Mouse (Mus musculus): Measurements from ENCODE around the gene Evpl. TPM values are rescaled to one million over a fixed set of nuclear protein-coding genes. Genes with fewer than 3 reads are reported as not detected.

Evpl gene
- polyA plus RNA-seq, 1 experiment from 2014 or later, result 5.0 TPM

DNA sequence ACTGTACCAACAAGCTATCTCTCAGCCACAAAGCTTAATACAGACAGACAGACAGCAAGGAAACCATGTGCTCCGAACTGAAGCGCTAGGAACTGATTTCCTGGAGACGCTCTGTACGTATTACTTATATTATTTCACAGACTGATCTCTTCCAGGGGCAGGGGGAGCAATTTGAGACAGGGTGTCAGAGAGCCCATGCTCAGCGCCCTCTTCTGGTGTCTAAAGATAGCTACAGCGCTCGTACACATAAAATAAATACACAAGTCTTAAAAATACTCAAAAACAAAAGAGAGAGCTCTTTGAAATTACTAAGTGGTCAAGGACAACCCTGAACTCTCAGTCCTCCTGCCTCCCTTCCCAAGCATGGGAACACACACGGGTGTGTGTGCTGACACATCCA, 29.8 kb upstream of the Evpl start:
- Histone ChIP-seq H3K36me3 (ENCODE audit: control insufficient read depth, insufficient read depth, low read length) (peaks cover 78% of the 10 kb centered on the region), H3K4me3 (ENCODE audit: low read depth, low read length) (no peak overlapping the region), H3K27ac (ENCODE audit: low read length) (no peak overlapping the region), H3K27me3 (ENCODE audit: control insufficient read depth, insufficient read depth, low read length) (no peaks in the 10 kb centered on the region), H3K9ac (replicated peaks; ENCODE audit: low read depth, low read length) (no peak overlapping the region), H3K9me3 (ENCODE audit: control insufficient read depth, low read depth, low read length) (no peaks in the 10 kb centered on the region), H3K4me2 (replicated peaks; ENCODE audit: low read depth, low read length) (no peak overlapping the region), H3K4me1 (ENCODE audit: control insufficient read depth, insufficient read depth, low read length) (peaks cover 5% of the 10 kb centered on the region)
- ATAC-seq (ENCODE audit: insufficient number of reproducible peaks, insufficient read depth, low FRiP score, low read depth), result no peak
- 83% methylated on average over 8 of the region's 8 CpGs for WGBS

GRCm38 (mm10) chr11:116265850-116266249, 28.0 kb upstream of the Evpl start:
- H3K27me3 ChIP-seq (ENCODE audit: control insufficient read depth, insufficient read depth, low read length), result no peaks in the 10 kb centered on the region
- ATAC-seq (ENCODE audit: insufficient number of reproducible peaks, insufficient read depth, low FRiP score, low read depth), result no peak
- no peak overlapping the region for H3K4me3 ChIP-seq (ENCODE audit: low read depth, low read length)
- H3K9ac ChIP-seq (replicated peaks; ENCODE audit: low read depth, low read length), result no peak overlapping the region
- H3K4me1 ChIP-seq (ENCODE audit: control insufficient read depth, insufficient read depth, low read length), result no peaks in the 10 kb centered on the region
- 81% methylated on average over 4 of the region's 4 CpGs for WGBS
- H3K4me2 ChIP-seq (replicated peaks; ENCODE audit: low read depth, low read length), result no peak overlapping the region
- peaks cover 89% of the 10 kb centered on the region for H3K36me3 ChIP-seq (ENCODE audit: control insufficient read depth, insufficient read depth, low read length)
- no peaks in the 10 kb centered on the region for H3K9me3 ChIP-seq (ENCODE audit: control insufficient read depth, low read depth, low read length)
- no peak overlapping the region for H3K27ac ChIP-seq (ENCODE audit: low read length)

DNA sequence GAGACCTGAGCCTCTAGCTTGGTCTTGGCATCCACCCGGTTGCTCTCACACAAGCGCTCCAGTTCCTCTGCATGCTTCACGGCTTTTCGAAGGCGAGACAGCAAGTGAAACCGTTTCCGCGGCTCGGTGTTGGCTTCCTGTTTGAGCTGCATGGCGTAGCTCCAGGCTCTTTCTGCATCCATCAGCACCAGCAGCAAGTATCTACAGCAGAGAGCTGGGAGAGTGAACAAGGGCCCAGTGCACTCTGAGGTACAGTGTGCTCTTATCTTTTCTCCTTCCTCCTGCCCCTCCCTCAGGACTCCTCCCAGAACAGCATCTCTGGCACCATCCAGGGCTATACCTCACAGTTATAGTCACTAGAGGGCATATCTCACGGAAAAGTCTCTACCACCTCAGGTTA, 27.5 kb upstream of the Evpl start:
- no peaks in the 10 kb centered on the region for H3K9me3 ChIP-seq (ENCODE audit: control insufficient read depth, low read depth, low read length)
- H3K9ac ChIP-seq (replicated peaks; ENCODE audit: low read depth, low read length), result no peak overlapping the region
- 89% methylated on average over 11 of the region's 11 CpGs for WGBS
- no peaks in the 10 kb centered on the region for H3K4me1 ChIP-seq (ENCODE audit: control insufficient read depth, insufficient read depth, low read length)
- no peaks in the 10 kb centered on the region for H3K27me3 ChIP-seq (ENCODE audit: control insufficient read depth, insufficient read depth, low read length)
- peaks cover 94% of the 10 kb centered on the region for H3K36me3 ChIP-seq (ENCODE audit: control insufficient read depth, insufficient read depth, low read length)
- H3K27ac ChIP-seq (ENCODE audit: low read length), result no peak overlapping the region
- ATAC-seq (ENCODE audit: insufficient number of reproducible peaks, insufficient read depth, low FRiP score, low read depth), result no peak
- H3K4me2 ChIP-seq (replicated peaks; ENCODE audit: low read depth, low read length), result no peak overlapping the region
- H3K4me3 ChIP-seq (ENCODE audit: low read depth, low read length), result no peak overlapping the region

GRCm38 (mm10) chr11:116260259-116260658, 22.4 kb upstream of the Evpl start:
- H3K9ac ChIP-seq (replicated peaks; ENCODE audit: low read depth, low read length), result no peak overlapping the region
- H3K27me3 ChIP-seq (ENCODE audit: control insufficient read depth, insufficient read depth, low read length), result no peaks in the 10 kb centered on the region
- no peaks in the 10 kb centered on the region for H3K4me1 ChIP-seq (ENCODE audit: control insufficient read depth, insufficient read depth, low read length)
- H3K4me2 ChIP-seq (replicated peaks; ENCODE audit: low read depth, low read length), result no peak overlapping the region
- 75% methylated on average over 7 of the region's 7 CpGs for WGBS
- no peaks in the 10 kb centered on the region for H3K9me3 ChIP-seq (ENCODE audit: control insufficient read depth, low read depth, low read length)
- peaks cover 84% of the 10 kb centered on the region for H3K36me3 ChIP-seq (ENCODE audit: control insufficient read depth, insufficient read depth, low read length)
- H3K4me3 ChIP-seq (ENCODE audit: low read depth, low read length), result no peak overlapping the region
- peak overlapping the region; percentile 10; the same call in 1 of the 2 replicates for H3K27ac ChIP-seq (ENCODE audit: low read length)
- ATAC-seq (ENCODE audit: insufficient number of reproducible peaks, insufficient read depth, low FRiP score, low read depth), result no peak

GRCm38 (mm10) chr11:116259461-116259860, 21.6 kb upstream of the Evpl start:
- H3K4me3 ChIP-seq (ENCODE audit: low read depth, low read length), result no peak overlapping the region
- ATAC-seq (ENCODE audit: insufficient number of reproducible peaks, insufficient read depth, low FRiP score, low read depth), result no peak
- peaks cover 84% of the 10 kb centered on the region for H3K36me3 ChIP-seq (ENCODE audit: control insufficient read depth, insufficient read depth, low read length)
- no peaks in the 10 kb centered on the region for H3K9me3 ChIP-seq (ENCODE audit: control insufficient read depth, low read depth, low read length)
- 87% methylated on average over 8 of the region's 8 CpGs for WGBS
- H3K9ac ChIP-seq (replicated peaks; ENCODE audit: low read depth, low read length), result no peak overlapping the region
- H3K27ac ChIP-seq (ENCODE audit: low read length), result no peak overlapping the region
- no peak overlapping the region for H3K4me2 ChIP-seq (replicated peaks; ENCODE audit: low read depth, low read length)
- no peaks in the 10 kb centered on the region for H3K4me1 ChIP-seq (ENCODE audit: control insufficient read depth, insufficient read depth, low read length)
- no peaks in the 10 kb centered on the region for H3K27me3 ChIP-seq (ENCODE audit: control insufficient read depth, insufficient read depth, low read length)

DNA sequence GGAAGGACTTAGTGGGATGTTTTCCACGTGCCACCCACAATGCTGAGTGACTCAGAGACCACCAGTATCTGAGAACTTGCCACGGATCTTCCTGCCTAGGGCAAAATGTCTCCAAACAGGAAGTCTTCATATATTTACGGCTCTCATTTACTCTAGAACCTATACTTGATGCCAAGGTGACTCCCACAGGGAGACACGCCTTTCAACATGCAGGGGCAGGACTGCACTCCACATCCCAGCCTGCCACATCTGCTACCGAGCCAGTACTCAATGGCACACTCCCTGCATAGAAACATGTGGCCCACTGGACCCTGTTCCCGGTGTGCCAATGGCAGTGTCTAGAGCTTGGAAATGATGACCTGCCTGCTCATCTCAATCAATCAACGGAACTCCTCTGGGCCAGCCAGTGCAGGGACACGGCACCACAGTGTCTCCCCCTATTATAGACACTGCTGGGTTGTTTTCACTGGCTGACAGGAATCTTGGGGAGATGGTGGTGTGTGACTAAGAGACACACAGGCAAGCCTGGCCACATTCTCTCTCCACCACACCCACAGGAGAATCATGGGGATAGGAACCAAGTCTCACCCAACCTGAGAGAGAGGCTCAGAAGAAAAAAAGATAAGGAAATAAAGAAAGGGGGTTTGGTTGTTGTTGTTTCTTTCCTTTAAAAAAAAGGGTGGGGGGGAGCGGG, 18.3 kb upstream of the Evpl start:
- Histone ChIP-seq H3K4me2 (replicated peaks; ENCODE audit: low read depth, low read length) (no peak overlapping the region), H3K27ac (ENCODE audit: low read length) (no peak overlapping the region), H3K36me3 (ENCODE audit: control insufficient read depth, insufficient read depth, low read length) (peaks cover 81% of the 10 kb centered on the region), H3K27me3 (ENCODE audit: control insufficient read depth, insufficient read depth, low read length) (no peaks in the 10 kb centered on the region), H3K9ac (replicated peaks; ENCODE audit: low read depth, low read length) (no peak overlapping the region), H3K9me3 (ENCODE audit: control insufficient read depth, low read depth, low read length) (no peaks in the 10 kb centered on the region), H3K4me3 (ENCODE audit: low read depth, low read length) (no peak overlapping the region), H3K4me1 (ENCODE audit: control insufficient read depth, insufficient read depth, low read length) (no peaks in the 10 kb centered on the region)
- ATAC-seq (ENCODE audit: insufficient number of reproducible peaks, insufficient read depth, low FRiP score, low read depth), result no peak
- WGBS, result 80% methylated on average over 9 of the region's 9 CpGs

DNA sequence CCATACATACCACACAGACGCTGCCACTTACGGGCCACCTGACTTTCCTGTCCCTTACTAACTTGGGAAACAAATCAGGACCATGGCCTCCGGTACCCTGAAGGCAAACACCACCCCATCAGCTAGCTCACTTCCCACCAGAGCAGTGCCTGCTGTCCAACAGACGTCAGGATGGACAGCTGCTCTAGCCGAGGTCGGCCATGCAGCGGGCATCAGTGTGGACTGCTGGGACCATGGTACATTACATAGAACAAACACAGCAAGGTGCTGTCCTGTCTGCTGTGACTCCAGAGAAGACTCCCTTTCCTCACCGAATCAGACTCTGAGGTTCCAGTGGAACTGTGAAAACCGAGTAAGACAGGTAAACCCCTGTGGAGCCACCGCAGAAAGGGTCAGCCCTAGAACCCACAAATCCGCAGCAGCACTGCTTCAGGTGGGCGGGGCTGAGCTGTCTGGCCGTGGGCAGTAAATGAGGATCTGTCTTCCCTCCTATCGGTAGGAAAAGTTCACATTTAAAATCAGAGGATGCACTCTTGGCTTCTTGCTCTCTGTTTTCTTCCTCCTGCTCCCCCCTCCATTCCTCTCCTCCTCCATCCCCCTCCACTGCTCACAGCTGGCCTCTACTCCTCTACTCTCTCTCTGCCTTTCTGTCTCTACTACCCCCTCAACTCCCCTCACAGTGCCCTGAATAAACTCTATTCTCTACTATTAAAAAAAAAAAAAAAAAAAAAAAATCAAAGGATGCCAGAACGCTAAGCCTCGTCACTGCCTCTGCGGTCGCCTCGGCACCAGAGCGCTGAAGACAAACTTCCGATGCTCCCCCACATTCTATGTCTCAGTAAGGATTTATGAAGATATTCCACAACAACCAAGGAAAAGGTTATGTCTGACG, 17.5 kb upstream of the Evpl start:
- Histone ChIP-seq H3K36me3 (ENCODE audit: control insufficient read depth, insufficient read depth, low read length) (peaks cover 81% of the 10 kb centered on the region), H3K27me3 (ENCODE audit: control insufficient read depth, insufficient read depth, low read length) (no peaks in the 10 kb centered on the region), H3K9ac (replicated peaks; ENCODE audit: low read depth, low read length) (no peak overlapping the region), H3K4me2 (replicated peaks; ENCODE audit: low read depth, low read length) (no peak overlapping the region), H3K9me3 (ENCODE audit: control insufficient read depth, low read depth, low read length) (no peaks in the 10 kb centered on the region), H3K4me1 (ENCODE audit: control insufficient read depth, insufficient read depth, low read length) (no peaks in the 10 kb centered on the region), H3K27ac (ENCODE audit: low read length) (peak overlapping the region; percentile 33; the same call in 1 of the 2 replicates), H3K4me3 (ENCODE audit: low read depth, low read length) (no peak overlapping the region)
- 78% methylated on average over 22 of the region's 22 CpGs for WGBS
- no peak for ATAC-seq (ENCODE audit: insufficient number of reproducible peaks, insufficient read depth, low FRiP score, low read depth)

DNA sequence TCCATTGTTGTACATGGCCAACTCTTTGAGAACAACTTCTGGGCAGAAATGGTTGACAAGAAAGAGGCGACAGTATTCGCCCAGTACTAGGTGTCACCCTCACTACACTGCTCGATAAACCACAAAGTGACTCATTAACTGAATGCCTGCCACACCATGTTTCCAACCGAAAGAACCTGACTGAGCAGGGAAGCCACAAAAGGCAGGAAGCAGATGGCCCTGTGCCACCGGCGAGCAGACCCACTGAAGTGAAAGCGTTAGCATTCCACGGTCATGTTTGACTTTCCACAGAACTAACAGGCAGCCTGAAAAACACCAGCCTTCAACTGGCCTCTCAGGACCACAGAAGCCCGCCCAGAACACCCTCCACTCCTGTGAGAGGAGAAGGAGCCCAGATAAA, 16.8 kb upstream of the Evpl start:
- Histone ChIP-seq H3K4me3 (ENCODE audit: low read depth, low read length) (no peak overlapping the region), H3K9me3 (ENCODE audit: control insufficient read depth, low read depth, low read length) (no peaks in the 10 kb centered on the region), H3K36me3 (ENCODE audit: control insufficient read depth, insufficient read depth, low read length) (peaks cover 81% of the 10 kb centered on the region), H3K4me1 (ENCODE audit: control insufficient read depth, insufficient read depth, low read length) (no peaks in the 10 kb centered on the region), H3K27ac (ENCODE audit: low read length) (no peak overlapping the region), H3K27me3 (ENCODE audit: control insufficient read depth, insufficient read depth, low read length) (no peaks in the 10 kb centered on the region), H3K9ac (replicated peaks; ENCODE audit: low read depth, low read length) (no peak overlapping the region), H3K4me2 (replicated peaks; ENCODE audit: low read depth, low read length) (no peak overlapping the region)
- ATAC-seq (ENCODE audit: insufficient number of reproducible peaks, insufficient read depth, low FRiP score, low read depth), result no peak
- 69% methylated on average over 9 of the region's 9 CpGs for WGBS

Measured in stomach, embryonic 14.5 days (tissue).